Mouse (Mus musculus) E14TG2a.4 (cell line): ENCODE data around the gene Nedd9.

Source experiments
- CTCF ChIP-seq: conservative IDR thresholded peaks from 2 replicates; pipeline ENCODE4 v1.5.1; 2014; ENCODE audit warnings: low read length
- NANOG ChIP-seq: IDR thresholded peaks from 2 replicates; pipeline ENCODE4 v1.6.1; 2014; ENCODE audit warnings: borderline replicate concordance, low read length, mixed read lengths
- POU5F1 ChIP-seq: IDR thresholded peaks from 2 replicates; pipeline ENCODE4 v1.6.1; 2014; ENCODE audit warnings: low read length, borderline replicate concordance

GRCm38 (mm10) chr13:41482408-41483011, 4.7 kb downstream of the Nedd9 start:
- TF ChIP-seq CTCF (no peak), POU5F1 (no peak), NANOG (no peak)
